Mouse (Mus musculus) layer of hippocampus, adult 18-20 months (tissue): ENCODE measurements around the gene Zfp710. TPM values are rescaled to one million over a fixed set of nuclear protein-coding genes. Genes with fewer than 3 reads are reported as not detected.

Source experiments
- DNase-seq, 2 experiments: peaks; one replicate each; pipeline ENCODE4 v3.0.0; 2022; ENCODE audit warnings: low spot score in 2 of 2
- total RNA-seq, 2 experiments: library from RNA; stranded (reverse); gene quantifications; 2 replicates each; pipeline ENCODE4 v1.2.3; 2021

Gene Zfp710
- total RNA-seq, 2 experiments from 2014 or later: 25.6 to 26.0 TPM

GRCm38 (mm10) chr7:80055781-80056180 lies 31.2 kb downstream of the Zfp710 start:
- no peak for DNase-seq

GRCm38 (mm10) chr7:80057002-80057691 lies 32.5 kb downstream of the Zfp710 start:
- no peak for DNase-seq

- DNase-seq: no peak
These were observed 33.2 kb downstream of the Zfp710 start for GRCm38 (mm10) chr7:80057781-80058180.

GRCm38 (mm10) chr7:80058405-80059063 lies 33.9 kb downstream of the Zfp710 start:
- no peak for DNase-seq

GRCm38 (mm10) chr7:80059064-80059838 lies 34.6 kb downstream of the Zfp710 start:
- DNase-seq: no peak

- no peak for DNase-seq
These were observed 35.6 kb downstream of the Zfp710 start for GRCm38 (mm10) chr7:80060012-80060778.

GRCm38 (mm10) chr7:80062083-80062826 lies 37.6 kb downstream of the Zfp710 start:
- no peak for DNase-seq

- DNase-seq: no peak
These were observed 38.6 kb downstream of the Zfp710 start for GRCm38 (mm10) chr7:80063244-80063643.

GRCm38 (mm10) chr7:80063902-80064736 lies 39.5 kb downstream of the Zfp710 start:
- DNase-seq: no peak

GRCm38 (mm10) chr7:80065250-80065649 lies 40.6 kb downstream of the Zfp710 start:
- DNase-seq: no peak

- DNase-seq: no peak
These were observed 42.3 kb downstream of the Zfp710 start for GRCm38 (mm10) chr7:80066675-80067455.

- DNase-seq: no peak
These were observed 43.7 kb downstream of the Zfp710 start for GRCm38 (mm10) chr7:80068341-80068740.

GRCm38 (mm10) chr7:80069615-80070327 lies 45.2 kb downstream of the Zfp710 start:
- peak; percentile 59 to 83 for DNase-seq

- DNase-seq: no peak
These were observed 46.6 kb downstream of the Zfp710 start for GRCm38 (mm10) chr7:80071209-80071608.

GRCm38 (mm10) chr7:80072297-80072696 lies 47.7 kb downstream of the Zfp710 start:
- peak; percentile 65 to 77 for DNase-seq

GRCm38 (mm10) chr7:80073506-80073905 lies 48.9 kb downstream of the Zfp710 start:
- no peak for DNase-seq

GRCm38 (mm10) chr7:80074921-80075441 lies 50.4 kb downstream of the Zfp710 start:
- DNase-seq: no peak
